Mouse (Mus musculus): ENCODE data around the gene 4921530L21Rik. TPM values are rescaled to one million over a fixed set of nuclear protein-coding genes. Genes with fewer than 3 reads are reported as not detected.

Gene 4921530L21Rik
- not detected for total RNA-seq (2021)
- long read RNA-seq, result 0 reads

DNA sequence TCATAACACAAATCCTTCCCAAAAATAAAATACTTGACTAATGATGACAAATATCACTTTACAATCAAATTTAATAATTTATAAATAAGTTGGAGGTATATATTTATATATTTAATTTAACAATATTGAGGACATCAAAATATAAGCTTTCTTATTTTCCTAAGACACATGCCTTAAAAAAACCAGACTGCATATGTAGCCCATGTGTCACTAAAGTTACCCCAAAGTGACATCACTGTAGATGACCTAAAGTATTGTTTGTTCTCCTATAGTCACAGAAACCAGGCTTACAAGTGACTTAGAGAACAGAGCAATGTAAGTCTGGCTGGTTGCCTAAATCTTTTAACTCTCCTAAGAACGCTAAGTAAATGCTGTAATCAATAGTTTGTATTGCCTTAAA, at the start of gene 4921530L21Rik:
4921530L21Rik (plus strand) TSS at position 301 of the 400 bp plus-strand sequence.
- no peak for DNase-seq (ENCODE audit: low spot score in 2 of 2)

DNA sequence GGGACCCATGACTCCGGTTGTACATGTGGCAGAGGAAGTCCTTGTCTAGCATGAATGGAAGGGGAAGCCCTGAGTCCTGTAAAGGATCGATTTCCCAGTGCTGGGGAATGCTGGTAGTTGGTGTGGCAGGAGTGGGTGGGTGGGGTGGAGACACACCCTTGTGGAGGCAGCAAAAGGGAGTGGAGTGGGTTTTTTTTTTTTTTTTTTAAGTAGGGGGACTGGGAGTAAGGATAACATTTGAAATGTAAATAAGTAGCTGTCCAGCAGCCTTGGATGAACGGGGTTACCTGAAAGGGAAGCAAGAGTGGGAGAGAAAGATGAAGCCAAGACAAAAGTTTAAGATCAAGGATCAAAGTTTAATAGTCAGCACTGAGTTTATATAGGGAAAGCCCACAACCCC, 47.2 kb upstream of the 4921530L21Rik start:
- no peak for DNase-seq (ENCODE audit: low spot score in 2 of 2)

DNA sequence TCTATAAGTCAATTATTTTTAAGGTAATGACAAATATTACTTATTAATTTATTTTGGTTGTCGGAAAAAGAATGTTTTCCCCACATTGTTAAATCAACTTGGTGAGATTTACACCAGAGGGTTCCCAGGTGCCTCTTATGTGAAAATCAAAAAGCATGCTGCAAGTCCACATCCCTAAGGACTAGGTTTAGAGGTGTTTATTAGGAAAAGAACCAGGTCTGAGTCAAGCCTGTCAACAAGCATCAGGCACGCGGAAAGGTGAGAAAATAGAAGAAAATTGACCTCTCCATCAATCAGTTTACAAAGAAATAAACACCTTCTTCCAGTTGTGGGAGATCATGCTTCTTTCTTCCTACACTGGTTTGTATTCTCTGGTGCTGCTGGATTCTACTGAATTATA, 18.1 kb upstream of the 4921530L21Rik start:
- DNase-seq (ENCODE audit: low spot score in 2 of 2), result no peak

DNA sequence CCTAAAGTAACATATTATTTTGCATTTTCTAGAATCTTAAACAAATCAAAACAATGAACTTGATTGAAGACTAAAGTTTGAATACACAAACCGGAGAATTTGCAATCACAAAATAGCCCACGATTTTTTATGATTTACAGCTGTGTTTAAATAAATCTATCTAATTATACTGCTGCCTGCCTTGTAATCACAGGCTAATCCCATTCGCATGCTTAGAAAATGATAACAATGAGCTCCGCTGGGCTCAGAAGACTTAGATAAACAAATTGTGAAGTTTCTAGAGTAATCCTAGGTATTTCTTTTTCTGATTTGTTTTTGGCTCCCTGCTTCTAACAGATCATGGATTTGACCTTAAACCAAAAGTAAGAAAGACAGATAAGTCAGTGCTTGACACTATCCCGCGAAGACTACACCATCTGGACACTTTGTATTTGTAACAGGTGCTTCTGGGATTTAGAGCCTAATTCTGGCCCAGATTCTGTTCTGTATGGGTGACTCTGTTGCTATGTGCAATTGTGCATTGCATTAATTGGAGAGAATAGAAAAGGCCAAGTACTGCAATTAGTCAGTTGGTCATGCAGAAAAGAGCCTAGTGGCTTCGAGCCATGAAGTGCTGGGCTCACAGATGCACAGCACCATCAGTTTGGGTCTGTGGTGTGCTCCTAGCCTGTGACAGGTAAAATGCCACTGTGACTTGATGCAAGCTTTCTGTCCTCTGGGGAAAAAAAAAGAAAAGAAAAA, 15.2 kb upstream of the 4921530L21Rik start:
- peak in 1 of 2 experiments; percentile 7 for DNase-seq (ENCODE audit: low spot score in 2 of 2)

DNA sequence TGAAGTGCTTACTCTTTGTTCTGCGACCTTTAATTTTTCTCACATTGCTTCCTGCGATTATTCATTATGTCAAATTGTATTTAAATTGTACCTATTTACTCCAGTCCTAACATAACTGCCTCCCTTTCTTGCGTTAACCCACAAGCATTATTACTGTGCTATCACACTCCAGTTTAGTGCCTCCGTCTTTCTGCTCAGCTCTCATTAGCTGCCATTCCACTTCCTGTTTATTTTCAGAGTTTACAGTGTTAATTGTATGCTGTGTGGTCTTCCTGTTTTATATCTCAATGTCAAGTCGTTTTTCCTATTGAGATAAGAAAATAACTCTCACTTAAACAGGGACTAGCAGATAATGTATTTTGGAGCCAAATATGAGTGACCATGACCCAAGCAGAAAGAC, 9.0 kb upstream of the 4921530L21Rik start:
- no peak for DNase-seq (ENCODE audit: low spot score in 2 of 2)

DNA sequence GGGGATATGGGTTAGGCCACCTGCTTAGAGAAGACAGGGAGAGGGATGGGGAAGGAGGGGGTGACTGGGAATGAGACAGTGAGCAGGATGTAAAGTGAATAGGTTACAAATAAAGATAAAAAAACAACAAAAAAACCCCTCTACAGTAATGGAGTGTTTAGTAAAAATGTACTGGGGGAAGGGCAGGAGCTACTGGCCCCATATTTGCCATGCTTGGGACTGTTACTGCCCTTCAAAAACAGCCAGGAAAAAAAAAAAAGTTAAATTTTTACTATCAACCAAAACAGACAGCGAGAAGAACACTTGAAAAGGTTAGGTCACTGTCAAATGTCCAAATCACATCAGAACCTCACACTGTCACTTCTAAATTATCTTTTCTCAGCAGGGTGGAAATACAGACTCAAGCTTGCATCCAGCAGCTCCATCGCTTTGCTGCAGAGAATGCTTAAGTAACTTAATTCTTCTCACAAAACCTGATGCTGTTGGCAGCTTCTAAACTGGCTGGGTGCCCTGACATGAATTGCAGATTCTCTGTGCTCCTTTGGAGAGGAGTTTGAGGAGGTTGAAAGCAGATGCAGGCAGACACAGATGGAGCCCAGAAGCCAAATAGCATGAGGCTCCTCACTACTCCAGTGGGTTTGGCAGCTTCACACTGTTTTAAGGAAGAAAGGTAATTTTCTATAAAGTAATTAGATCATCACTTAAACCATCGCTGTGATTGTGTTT, 4.1 kb upstream of the 4921530L21Rik start:
- peak; percentile 68 to 78 for DNase-seq (ENCODE audit: low spot score in 2 of 2)

DNA sequence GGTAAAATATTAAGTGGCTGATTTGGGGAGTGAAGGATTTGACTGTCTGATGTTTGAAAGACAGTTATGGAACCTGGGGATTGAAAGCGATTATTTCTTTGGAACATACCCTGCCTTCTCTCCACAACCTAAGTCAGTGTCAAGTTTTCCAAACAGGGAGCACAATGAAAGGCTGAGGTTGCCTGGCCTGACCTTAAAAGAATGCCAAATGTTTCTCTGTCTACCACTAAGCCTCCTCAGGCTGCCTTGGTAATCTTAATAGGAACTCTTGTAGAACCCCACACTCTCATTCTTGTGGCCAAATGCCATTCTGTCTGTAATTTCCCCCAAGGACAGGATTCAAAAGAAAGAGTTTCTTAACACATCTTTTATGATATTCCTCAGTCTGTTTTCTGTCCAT, 3.5 kb upstream of the 4921530L21Rik start:
- no peak for DNase-seq (ENCODE audit: low spot score in 2 of 2)

DNA sequence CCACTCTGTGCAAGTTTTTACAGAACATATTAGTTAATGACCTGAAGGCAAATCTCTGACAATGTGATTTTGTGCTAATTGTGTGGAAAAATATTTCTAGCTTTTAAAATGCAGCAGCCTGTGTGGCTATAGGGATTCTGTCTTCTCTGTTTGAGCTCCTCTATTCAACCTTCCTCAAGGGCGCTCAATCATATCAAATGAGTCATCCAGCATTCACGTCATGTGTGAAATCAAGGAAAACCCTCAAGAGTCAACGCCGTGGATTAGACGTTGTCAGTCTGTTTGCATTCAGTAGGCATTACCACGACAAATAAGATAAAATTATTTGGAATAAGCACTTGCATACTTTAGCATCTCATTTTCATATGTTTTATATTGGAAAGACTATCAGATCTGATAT, 18.4 kb downstream of the 4921530L21Rik start:
- no peak for DNase-seq (ENCODE audit: low spot score in 2 of 2)

DNA sequence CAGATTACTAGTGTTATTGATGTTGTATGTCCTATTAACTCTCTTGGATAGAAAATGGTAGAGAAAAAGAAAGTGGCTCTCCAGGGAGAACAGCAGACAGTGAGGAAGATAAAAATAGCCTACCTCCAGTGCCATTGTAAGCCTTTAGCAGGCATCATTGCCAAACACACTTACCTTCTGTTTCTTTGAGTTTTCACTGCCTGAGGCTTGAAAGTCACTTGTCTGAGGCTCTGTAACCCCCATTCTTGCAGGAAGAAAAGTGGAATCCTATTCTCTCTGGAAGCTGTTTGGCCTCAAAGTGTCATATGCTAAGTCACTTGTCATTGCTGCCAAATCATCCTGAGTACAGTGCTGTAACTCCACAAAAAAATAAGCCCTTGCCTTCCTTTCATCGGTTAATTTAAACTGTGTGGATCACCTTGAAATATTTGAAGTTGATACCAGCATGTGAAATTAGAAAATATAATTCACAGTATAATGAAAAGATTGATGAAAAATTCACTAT, 23.6 kb downstream of the 4921530L21Rik start:
- DNase-seq (ENCODE audit: low spot score in 2 of 2), result no peak

DNA sequence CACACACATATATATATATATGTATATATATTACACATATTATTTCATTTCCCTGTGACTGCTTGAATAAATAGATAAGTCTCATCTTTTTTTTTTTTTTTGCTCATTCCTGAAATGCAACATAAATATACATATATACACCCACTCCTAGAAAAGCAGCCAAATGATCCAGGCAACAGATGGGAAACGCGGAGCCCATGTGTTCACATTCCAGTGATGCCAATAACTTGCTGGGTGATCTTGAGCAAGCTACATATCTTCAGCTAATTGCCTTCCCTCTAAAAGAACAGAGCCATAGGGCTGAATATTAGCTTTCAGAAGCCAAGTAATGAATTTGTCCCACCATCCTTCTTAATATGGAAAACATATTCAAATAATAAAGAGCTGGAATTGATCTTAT, 32.2 kb downstream of the 4921530L21Rik start:
- DNase-seq (ENCODE audit: low spot score in 2 of 2), result peak; percentile 81 to 92

DNA sequence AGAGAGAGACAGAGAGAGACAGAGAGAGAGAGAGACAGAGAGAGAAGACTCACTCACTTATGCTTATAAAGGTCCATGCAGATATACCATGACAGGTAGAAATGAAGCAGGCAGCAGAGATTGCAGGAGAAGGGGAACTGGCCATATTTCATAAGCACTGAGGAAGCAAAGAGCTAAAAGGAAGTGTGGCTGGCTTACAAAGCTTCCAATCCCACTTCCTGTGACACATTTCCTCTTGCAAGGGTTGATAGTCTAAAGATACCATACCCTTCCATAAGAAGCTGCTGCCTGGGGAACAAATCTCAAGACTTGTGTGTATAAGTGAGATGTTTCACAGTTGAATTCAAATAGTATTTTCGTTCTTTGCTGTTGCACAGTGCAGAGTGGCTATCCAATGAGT, 45.7 kb downstream of the 4921530L21Rik start:
- no peak for DNase-seq (ENCODE audit: low spot score in 2 of 2)

DNA sequence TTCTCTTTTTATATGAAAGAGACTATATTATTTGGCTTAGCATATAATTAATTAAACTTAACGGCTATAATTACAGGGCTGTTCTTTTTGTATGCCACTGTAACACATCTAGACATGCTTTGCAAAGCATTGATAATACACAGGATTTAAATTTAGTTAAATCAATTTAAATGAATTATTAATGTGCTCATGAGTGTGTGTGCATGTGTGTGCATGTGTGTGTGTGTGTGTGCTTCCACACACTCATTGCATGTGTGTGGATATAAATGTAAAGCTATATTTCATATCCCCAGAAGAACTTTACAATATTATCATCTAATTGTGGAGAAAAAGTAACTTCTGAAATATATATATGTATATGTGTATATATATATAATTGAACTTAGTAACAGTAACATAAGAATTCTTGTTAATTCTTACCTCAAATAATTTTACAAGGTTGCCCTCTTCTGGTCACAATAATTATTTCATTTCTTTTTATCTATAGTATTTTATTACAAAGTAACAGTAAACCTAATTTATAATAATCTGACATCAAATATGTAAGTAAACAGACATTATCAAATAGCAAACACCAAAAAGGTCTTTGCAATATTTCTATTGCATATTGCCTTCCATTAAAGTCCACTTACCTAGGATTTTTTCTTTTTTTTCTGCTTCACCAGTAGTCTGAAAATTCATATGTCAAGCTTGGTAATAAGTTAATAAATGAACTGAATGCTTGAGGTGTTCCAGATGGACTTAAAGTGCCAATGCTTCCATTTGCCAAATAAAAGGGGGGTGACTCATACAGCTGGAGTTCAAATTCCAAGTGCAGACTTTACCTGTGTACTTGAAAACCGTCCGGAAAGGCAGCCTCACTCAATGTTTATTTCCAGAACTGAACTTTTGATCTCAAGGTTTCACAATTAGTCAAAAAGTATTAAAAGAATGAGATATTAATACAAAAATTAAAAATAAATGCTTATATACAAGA, 47.0 kb downstream of the 4921530L21Rik start:
- DNase-seq (ENCODE audit: low spot score in 2 of 2), result no peak
